Mouse (Mus musculus) limb, embryonic 11.5 days (tissue): ENCODE data around the gene Klrb1c. TPM values are rescaled to one million over a fixed set of nuclear protein-coding genes. Genes with fewer than 3 reads are reported as not detected.
"Not testable (repeated sequence)": the region's sequence is repeated elsewhere in the genome, so short reads cannot be mapped to it uniquely, and the experiment has no call there.

Source experiments
- ATAC-seq: fragments of 200-750 bp; cut with Nextera tagmentation; 2 replicates; pipeline ENCODE4 v1.8.0; 2017; ENCODE audit warnings: low read depth; ENCODE audit not compliant: insufficient number of reproducible peaks, low FRiP score, low TSS enrichment
- DNase-seq: peaks from one replicate; pipeline ENCODE4 v3.0.0-alpha.2; 2015; ENCODE audit warnings: low spot score
- H3K27ac ChIP-seq: fragments of 300-500 bp; sonication (generic); replicated peaks from 2 replicates; pipeline ENCODE4 v1.5.1; 2014; ENCODE audit warnings: low read depth, mild to moderate bottlenecking, low read length
- H3K27me3 ChIP-seq: fragments of 300-500 bp; sonication (generic); 2 replicates; pipeline ENCODE4 v1.6.1; 2014; ENCODE audit warnings: mild to moderate bottlenecking, low read length, mixed read lengths; ENCODE audit not compliant: control insufficient read depth, insufficient read depth
- H3K36me3 ChIP-seq: fragments of 300-500 bp; sonication (generic); 2 replicates; pipeline ENCODE4 v1.6.1; 2014; ENCODE audit warnings: mild to moderate bottlenecking, low read length, moderate library complexity, mixed read lengths; ENCODE audit not compliant: control insufficient read depth, insufficient read depth
- H3K4me1 ChIP-seq: fragments of 300-500 bp; sonication (generic); 2 replicates; pipeline ENCODE4 v1.6.1; 2014; ENCODE audit warnings: low read length, mixed read lengths; ENCODE audit not compliant: control insufficient read depth, insufficient read depth
- H3K4me2 ChIP-seq: fragments of 300-500 bp; sonication (generic); 2 replicates; pipeline ENCODE4 v1.6.1; 2014; ENCODE audit warnings: low read depth, mild to moderate bottlenecking, moderate library complexity; ENCODE audit not compliant: severe bottlenecking
- H3K4me3 ChIP-seq: fragments of 300-500 bp; sonication (generic); 2 replicates; pipeline ENCODE4 v1.5.1; 2014; ENCODE audit warnings: low read depth, low read length
- H3K9ac ChIP-seq: fragments of 300-500 bp; sonication (generic); 2 replicates; pipeline ENCODE4 v1.6.1; 2014; ENCODE audit warnings: mild to moderate bottlenecking, low read length
- H3K9me3 ChIP-seq: fragments of 300-500 bp; sonication (generic); 2 replicates; pipeline ENCODE4 v1.6.1; 2016; ENCODE audit warnings: low read length; ENCODE audit not compliant: control insufficient read depth
- WGBS: fragments of 180-500 bp; shearing (Covaris S2); extraction: QIAGEN DNeasy Blood & Tissue Kit; methylation state at CpG from one replicate; pipeline ENCODE4 v1.1.7; 2014; 5-methylcytosine and 5-hydroxymethylcytosine counted together
- polyA plus RNA-seq: library from polyadenylated mRNA; unstranded; fragments of >200 nt; fragmentation: Nextera tagmentation; extraction: Ambion mirVana; gene quantifications from 2 replicates; pipeline ENCODE4 v1.2.1, GENCODE M21; 2014

Gene Klrb1c
- polyA plus RNA-seq, 1 experiment from 2014 or later = not detected

GRCm38 (mm10) chr6:128762892-128763670 lies 25.9 kb downstream of the Klrb1c start:
- ATAC-seq, DNase-seq: not testable (repeated sequence)

DNA sequence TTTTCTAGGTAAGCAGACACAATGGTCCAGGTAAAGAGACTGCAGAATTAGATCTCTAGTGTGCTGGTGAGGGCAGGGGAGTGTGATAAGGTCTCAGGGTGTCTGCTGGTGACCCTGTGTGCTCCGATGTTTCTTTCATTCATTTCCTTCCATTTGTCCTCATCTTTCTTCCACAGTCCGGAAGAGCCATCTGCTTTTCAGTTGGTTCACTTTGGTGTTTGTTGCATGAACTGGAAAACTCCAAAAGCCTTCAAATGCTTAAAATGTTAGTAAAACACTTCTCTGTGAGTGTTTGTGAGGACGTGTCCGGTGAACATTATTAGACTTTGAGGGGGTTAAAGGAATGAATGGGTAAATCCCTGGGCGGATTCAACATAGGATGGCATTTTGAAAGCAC lies 27.9 kb downstream of the Klrb1c start:
- peak; percentile 32 for DNase-seq

More at GRCm38 (mm10) chr6:128762892-128763670, 25.9 kb downstream of the Klrb1c start:
- not testable (repeated sequence) for H3K9ac ChIP-seq, H3K36me3 ChIP-seq, H3K27me3 ChIP-seq, H3K4me1 ChIP-seq, H3K9me3 ChIP-seq, H3K27ac ChIP-seq
- H3K4me3 ChIP-seq = peak overlapping the region; percentile 39
- WGBS = 71% methylated on average over 10 of the region's 10 CpGs
- H3K4me2 ChIP-seq = peak overlapping the region; percentile 58; the same call in 1 of the 2 replicates

DNA sequence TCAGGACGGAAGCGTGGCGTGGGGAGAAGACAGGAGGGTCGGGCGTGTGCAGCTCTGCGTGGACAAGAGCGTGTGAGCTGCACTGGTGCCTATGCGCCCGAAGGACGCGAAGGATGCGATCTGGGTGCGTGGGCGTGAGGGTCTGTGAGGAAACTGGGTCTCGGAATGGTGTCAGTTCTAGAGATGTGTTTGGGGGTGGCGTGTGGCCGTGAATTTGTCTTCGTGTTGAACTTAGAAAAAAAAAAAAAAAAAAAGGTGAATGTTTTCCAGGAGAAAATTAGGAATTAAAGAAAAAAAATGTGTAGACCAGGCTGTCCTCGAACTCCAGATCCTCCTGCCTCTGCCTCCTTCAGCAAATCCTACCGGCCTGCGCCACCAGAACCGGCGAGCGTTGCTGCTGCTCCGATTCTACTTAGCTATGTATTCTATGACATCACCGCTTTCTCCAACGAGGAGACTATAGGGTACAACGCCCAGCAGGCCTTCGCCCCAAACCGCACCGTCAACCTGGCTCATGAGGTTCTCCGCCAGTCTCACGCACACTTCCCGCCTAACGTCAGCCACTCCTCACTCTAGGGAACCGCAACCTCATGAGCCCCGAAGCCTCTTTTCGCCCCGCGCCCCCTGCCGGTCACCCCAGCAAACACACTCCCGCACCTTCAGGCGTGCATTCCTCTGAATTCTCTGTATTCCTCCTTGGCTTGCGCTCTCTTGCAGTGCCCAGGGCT lies 28.4 kb downstream of the Klrb1c start:
- not testable (repeated sequence) for H3K27ac ChIP-seq, H3K4me1 ChIP-seq, H3K27me3 ChIP-seq, H3K9me3 ChIP-seq, H3K36me3 ChIP-seq
- 0% methylated on average over 44 of the region's 44 CpGs for WGBS
- H3K9ac ChIP-seq = peak overlapping the region; percentile 50; the same call in 1 of the 2 replicates
- ATAC-seq (peak; percentile 70), DNase-seq (peak; percentile 96)
- H3K4me2 ChIP-seq = peak overlapping the region; percentile 24
- peak overlapping the region; percentile 64 for H3K4me3 ChIP-seq

More for the DNA sequence above, 27.9 kb downstream of the Klrb1c start:
- WGBS = 49% methylated on average over 5 of the region's 5 CpGs
- Histone ChIP-seq H3K27ac (no peak overlapping the region), H3K27me3 (no peaks in the 10 kb centered on the region), H3K9ac (no peak overlapping the region), H3K9me3 (no peaks in the 10 kb centered on the region), H3K36me3 (no peaks in the 10 kb centered on the region), H3K4me1 (no peaks in the 10 kb centered on the region), H3K4me2 (peak overlapping the region; percentile 24), H3K4me3 (peak overlapping the region; percentile 64)
- ATAC-seq = no peak

DNA sequence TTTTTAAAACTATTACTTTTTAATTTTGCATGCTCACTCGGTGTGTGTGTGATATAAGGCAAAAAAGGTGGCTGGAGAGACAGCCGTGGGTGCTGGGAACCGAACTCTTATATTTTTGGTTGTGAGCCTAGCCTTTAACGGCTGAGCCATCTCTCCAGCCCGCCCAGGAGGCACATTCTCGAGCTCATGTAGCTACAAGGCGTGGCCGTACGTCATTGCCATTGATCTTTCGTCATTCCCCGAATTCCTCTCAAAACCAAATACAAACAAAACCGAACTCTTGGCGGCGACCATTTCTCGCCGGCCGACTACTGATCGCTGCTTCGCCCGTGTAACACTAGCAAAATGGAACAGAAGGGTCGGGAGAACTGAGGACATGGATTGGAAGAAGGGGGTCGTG lies 29.0 kb downstream of the Klrb1c start:
- Histone ChIP-seq H3K4me3 (peak overlapping the region; percentile 64), H3K9ac (peak overlapping the region; percentile 50; the same call in 1 of the 2 replicates)
- H3K9me3 ChIP-seq, H3K27me3 ChIP-seq, H3K4me1 ChIP-seq, H3K27ac ChIP-seq, H3K4me2 ChIP-seq, H3K36me3 ChIP-seq: not testable (repeated sequence)
- peak; percentile 20; the same call in 1 of the 2 replicates for ATAC-seq
- WGBS = under 1% methylated on average over 22 of the region's 22 CpGs
- peak; percentile 93 for DNase-seq

- no peak overlapping the region for H3K27ac ChIP-seq
- no peaks in the 10 kb centered on the region for H3K4me1 ChIP-seq
- 87% methylated on average over 5 of the region's 5 CpGs for WGBS
- H3K27me3 ChIP-seq = no peaks in the 10 kb centered on the region
- no peak overlapping the region for H3K4me2 ChIP-seq
- H3K9ac ChIP-seq = no peak overlapping the region
- DNase-seq (no peak), ATAC-seq (no peak)
- no peak overlapping the region for H3K4me3 ChIP-seq
- H3K9me3 ChIP-seq = no peaks in the 10 kb centered on the region
- H3K36me3 ChIP-seq = no peaks in the 10 kb centered on the region
Measured at GRCm38 (mm10) chr6:128759221-128759950, 29.6 kb downstream of the Klrb1c start.

DNA sequence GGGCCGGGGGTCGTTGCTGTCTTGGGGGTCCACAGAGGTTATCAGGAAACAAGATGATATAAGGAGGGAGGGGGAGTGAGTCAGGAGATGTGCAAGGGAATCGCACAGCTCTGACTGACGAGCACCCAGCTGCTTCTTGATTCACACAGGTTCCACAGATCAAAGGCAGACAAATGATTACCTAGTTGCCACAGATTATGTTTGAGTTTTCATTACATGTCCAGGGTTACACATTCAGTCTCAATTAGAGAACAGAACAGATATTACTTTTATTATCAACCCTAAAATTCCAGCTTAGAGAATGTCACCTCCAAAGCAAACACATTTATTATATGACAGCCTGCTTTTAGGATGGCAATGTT lies 33.6 kb downstream of the Klrb1c start:
- not testable (repeated sequence) for DNase-seq, H3K4me3 ChIP-seq, H3K4me1 ChIP-seq, H3K27me3 ChIP-seq, H3K9me3 ChIP-seq, H3K36me3 ChIP-seq, H3K4me2 ChIP-seq, ATAC-seq, H3K9ac ChIP-seq, H3K27ac ChIP-seq
- 44% methylated on average over 4 of the region's 4 CpGs for WGBS

DNA sequence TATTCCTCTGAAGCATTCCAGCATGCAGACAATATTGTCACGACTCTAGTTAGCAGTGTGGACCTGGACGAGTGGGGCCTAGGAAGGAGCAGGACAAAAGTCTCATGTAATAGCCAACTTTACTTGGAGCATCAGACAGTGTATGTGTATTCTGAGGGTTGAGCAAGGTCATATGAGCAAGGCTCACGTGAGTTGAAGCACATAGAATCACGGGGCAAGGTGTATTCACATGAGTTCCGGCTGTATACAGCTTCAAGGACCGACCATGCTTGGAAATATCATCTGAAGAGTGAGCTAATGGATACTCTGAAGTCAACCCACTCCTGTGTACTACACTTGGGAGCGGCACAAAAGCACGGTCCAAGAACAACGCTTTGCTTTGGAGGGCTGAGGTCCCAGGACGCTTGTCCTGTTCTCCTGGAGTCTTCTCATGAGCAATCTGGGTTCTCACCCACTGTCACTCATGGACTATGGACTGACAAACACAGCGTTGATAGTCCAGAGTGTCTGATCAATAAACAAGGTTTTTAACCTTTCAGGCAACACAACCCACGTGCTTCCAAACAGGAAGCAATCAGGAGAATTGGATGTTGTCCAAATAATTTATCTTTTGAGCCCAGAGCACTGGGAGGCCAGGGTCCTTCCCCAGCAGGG lies 34.1 kb downstream of the Klrb1c start:
- not testable (repeated sequence) for ATAC-seq, DNase-seq, H3K4me2 ChIP-seq, H3K9ac ChIP-seq, H3K27ac ChIP-seq, H3K36me3 ChIP-seq, H3K4me1 ChIP-seq, H3K4me3 ChIP-seq, H3K27me3 ChIP-seq, H3K9me3 ChIP-seq
- WGBS = 80% methylated on average over 12 of the region's 12 CpGs

DNA sequence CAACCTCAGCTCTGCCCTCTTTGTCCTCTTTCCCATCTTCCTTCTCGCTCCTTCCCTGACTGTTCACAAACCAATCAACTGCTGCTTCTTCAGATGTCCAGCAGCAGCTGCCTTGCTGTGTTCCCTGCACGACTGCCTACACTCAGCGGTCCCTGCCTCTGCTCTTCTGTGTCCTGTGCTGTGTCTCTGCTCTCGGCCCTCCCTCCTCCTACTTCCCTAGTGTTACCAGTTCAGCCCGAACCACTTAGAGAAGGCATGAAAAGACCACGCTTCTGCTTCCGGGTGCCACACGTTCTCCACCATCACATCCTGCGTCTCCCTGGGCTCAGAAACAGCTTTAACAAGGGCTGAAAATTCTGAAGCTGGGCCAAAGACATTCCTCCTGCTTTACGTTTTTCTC lies 34.8 kb downstream of the Klrb1c start:
- H3K27ac ChIP-seq = not testable (repeated sequence)

More for the DNA sequence above, 34.8 kb downstream of the Klrb1c start:
- DNase-seq, H3K4me1 ChIP-seq, H3K4me2 ChIP-seq, H3K4me3 ChIP-seq, H3K9me3 ChIP-seq, H3K36me3 ChIP-seq, H3K27me3 ChIP-seq: not testable (repeated sequence)
- peak; percentile 68 for ATAC-seq
- 0 out of 2 replicates have a peak overlapping the region, but pooled peaks have one; percentile 12 for H3K9ac ChIP-seq
- 48% methylated on average over 10 of the region's 10 CpGs for WGBS
